Mouse (Mus musculus) CH12.LX (cell line): ENCODE measurements at regions not wholly inside any gene's neighbourhood (a gene's known extent, or its start where the extent isn't known, plus 50 kb on each side); places are given as distances from the start of the nearest gene placed in this dataset.

ENCODE experiments used
- CHD1 ChIP-seq: IDR thresholded peaks from 2 replicates; pipeline ENCODE4 v1.6.1; 2012; ENCODE audit warnings: low read depth, low read length, improper control_type of control experiment, inconsistent platforms
- CTCF ChIP-seq, 2 experiments: IDR thresholded peaks in 1 of 2; conservative IDR thresholded peaks in 1 of 2; 2 replicates each; pipeline ENCODE4 v1.5.1; 2011 to 2012; ENCODE audit warnings: low read depth in 2 of 2, low read length in 2 of 2, improper control_type of control experiment in 1 of 2, inconsistent platforms in 1 of 2, mild to moderate bottlenecking in 1 of 2, moderate library complexity in 1 of 2
- EP300 ChIP-seq: IDR thresholded peaks from 2 replicates; pipeline ENCODE4 v1.6.1; 2011; ENCODE audit warnings: low read length, improper control_type of control experiment
- GABPA ChIP-seq: IDR thresholded peaks from 2 replicates; pipeline ENCODE4 v1.6.1; 2012; ENCODE audit warnings: low read depth, low read length, improper control_type of control experiment, inconsistent platforms; ENCODE audit not compliant: insufficient replicate concordance
- HCFC1 ChIP-seq: IDR thresholded peaks from 2 replicates; pipeline ENCODE4 v1.6.1; 2012; ENCODE audit warnings: low read depth, mild to moderate bottlenecking, inconsistent platforms, low read length, improper control_type of control experiment
- MYC ChIP-seq: IDR thresholded peaks from 2 replicates; pipeline ENCODE4 v1.6.1; 2011; ENCODE audit warnings: low read depth, mild to moderate bottlenecking, improper control_type of control experiment, low read length
- NELFE ChIP-seq: IDR thresholded peaks from 2 replicates; pipeline ENCODE4 v1.6.1; 2011; ENCODE audit warnings: low read depth, low read length, improper control_type of control experiment
- POLR2A ChIP-seq: IDR thresholded peaks from 2 replicates; pipeline ENCODE4 v1.6.1; 2011; ENCODE audit warnings: low read depth, mild to moderate bottlenecking, improper control_type of control experiment, low read length
- RCOR1 ChIP-seq: conservative IDR thresholded peaks from 2 replicates; pipeline ENCODE4 v1.6.1; 2012; ENCODE audit warnings: low read depth, mild to moderate bottlenecking, inconsistent platforms, low read length, improper control_type of control experiment
- TCF12 ChIP-seq: IDR thresholded peaks from 2 replicates; pipeline ENCODE4 v1.6.1; 2014; ENCODE audit warnings: low read depth, mild to moderate bottlenecking, inconsistent platforms, low read length, improper control_type of control experiment

DNA sequence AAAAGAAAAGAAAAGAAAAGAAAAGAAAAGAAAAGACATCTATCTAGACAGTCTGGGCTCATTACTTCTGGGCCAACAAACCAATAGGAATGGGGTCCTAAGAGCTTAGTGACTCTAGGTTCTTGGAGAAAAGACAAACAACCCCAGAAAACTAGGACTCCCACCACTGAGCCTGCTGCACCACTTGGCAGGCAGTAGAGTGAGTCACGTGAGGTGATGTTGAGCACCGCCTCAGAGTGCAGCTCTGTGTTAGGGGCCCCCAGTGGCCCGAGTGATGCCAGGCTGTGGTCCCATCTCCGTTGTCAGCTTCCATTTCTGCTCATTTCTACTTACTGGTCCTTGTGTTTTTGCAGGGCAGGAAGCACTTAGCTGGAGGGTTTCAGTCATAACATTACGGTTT, 439.7 kb downstream of the Tcerg1l start:
- no peak for TF ChIP-seq POLR2A
- TF ChIP-seq EP300, result no peak
- no peak for TF ChIP-seq HCFC1
- TF ChIP-seq CTCF (conservative IDR thresholded peaks at IDR 0.05 in 1 of 2, IDR thresholded peaks at IDR 0.05 in 1 of 2; ENCODE audit: low read depth in 2 of 2, low read length in 2 of 2), result no peak
- no peak for TF ChIP-seq MYC
- TF ChIP-seq GABPA, result no peak
- no peak for TF ChIP-seq TCF12
- no peak for TF ChIP-seq NELFE
- TF ChIP-seq CHD1, result no peak
- TF ChIP-seq RCOR1, result no peak
